Mouse (Mus musculus): ENCODE measurements around the gene Acnat1. TPM values are rescaled to one million over a fixed set of nuclear protein-coding genes. Genes with fewer than 3 reads are reported as not detected.
"Not testable (repeated sequence)": the region's sequence is repeated elsewhere in the genome, so short reads cannot be mapped to it uniquely, and the experiment has no call there.

Acnat1 gene
- polyA plus RNA-seq, 1 experiment from 2014 or later: not detected

GRCm38 (mm10) chr4:49451848-49452551 is 21.7 kb downstream of the Acnat1 start:
- no peak overlapping the region for H3K4me2 ChIP-seq
- ATAC-seq (ENCODE audit: insufficient number of reproducible peaks, insufficient read depth, low FRiP score, low TSS enrichment, low read depth): no peak
- H3K4me3 ChIP-seq (replicated peaks): no peak overlapping the region
- H3K9ac ChIP-seq (replicated peaks): no peak overlapping the region
- H3K9me3 ChIP-seq: no peaks in the 10 kb centered on the region
- H3K27ac ChIP-seq: no peak overlapping the region
- WGBS: 74% methylated on average over 1 of the region's 1 CpGs
- no peaks in the 10 kb centered on the region for H3K36me3 ChIP-seq
- no peaks in the 10 kb centered on the region for H3K27me3 ChIP-seq
- 0 out of 2 replicates have a peak, but pooled peaks cover 3% of the 10 kb centered on the region for H3K4me1 ChIP-seq (replicated peaks)

GRCm38 (mm10) chr4:49451133-49451847 is 22.4 kb downstream of the Acnat1 start:
- ATAC-seq (ENCODE audit: insufficient number of reproducible peaks, insufficient read depth, low FRiP score, low TSS enrichment, low read depth); H3K4me3 ChIP-seq (replicated peaks); H3K36me3 ChIP-seq; H3K4me2 ChIP-seq; H3K4me1 ChIP-seq (replicated peaks); H3K9me3 ChIP-seq; H3K27me3 ChIP-seq; H3K27ac ChIP-seq; H3K9ac ChIP-seq (replicated peaks): not testable (repeated sequence)
- WGBS: 77% methylated on average over 1 of the region's 1 CpGs

GRCm38 (mm10) chr4:49436968-49437367 is 36.7 kb downstream of the Acnat1 start:
- not testable (repeated sequence) for H3K4me3 ChIP-seq (replicated peaks); H3K9me3 ChIP-seq; H3K4me2 ChIP-seq; H3K27ac ChIP-seq; ATAC-seq (ENCODE audit: insufficient number of reproducible peaks, insufficient read depth, low FRiP score, low TSS enrichment, low read depth); H3K4me1 ChIP-seq (replicated peaks); H3K9ac ChIP-seq (replicated peaks); H3K36me3 ChIP-seq; H3K27me3 ChIP-seq
- WGBS: 91% methylated on average over 3 of the region's 3 CpGs

- not testable (repeated sequence) for H3K9ac ChIP-seq (replicated peaks); ATAC-seq (ENCODE audit: insufficient number of reproducible peaks, insufficient read depth, low FRiP score, low TSS enrichment, low read depth)
Observed at GRCm38 (mm10) chr4:49410151-49410550, 63.6 kb downstream of the Acnat1 start.

GRCm38 (mm10) chr4:49407957-49408356 is 65.8 kb downstream of the Acnat1 start, which contains the start of gene Acnat2:
Gene Acnat2, minus strand, starts transcription at chr4:49408151.
- not testable (repeated sequence) for H3K9me3 ChIP-seq; ATAC-seq (ENCODE audit: insufficient number of reproducible peaks, insufficient read depth, low FRiP score, low TSS enrichment, low read depth)

More at GRCm38 (mm10) chr4:49410151-49410550, 63.6 kb downstream of the Acnat1 start:
- H3K4me1 ChIP-seq (replicated peaks); H3K9me3 ChIP-seq; H3K27ac ChIP-seq; H3K4me3 ChIP-seq (replicated peaks); H3K36me3 ChIP-seq; H3K4me2 ChIP-seq; H3K27me3 ChIP-seq: not testable (repeated sequence)
- WGBS: 78% methylated on average over 2 of the region's 2 CpGs

More at GRCm38 (mm10) chr4:49407957-49408356, 65.8 kb downstream of the Acnat1 start, which contains the start of gene Acnat2:
- not testable (repeated sequence) for H3K4me3 ChIP-seq (replicated peaks); H3K36me3 ChIP-seq; H3K4me2 ChIP-seq; H3K27me3 ChIP-seq; H3K27ac ChIP-seq; H3K9ac ChIP-seq (replicated peaks); H3K4me1 ChIP-seq (replicated peaks)
- 86% methylated on average over 5 of the region's 5 CpGs for WGBS

Other genes starting within 250 kb of the Acnat1 start
- gene Acnat2, start 65.8 kb downstream of the Acnat1 start, polyA plus RNA-seq (2016; fragmentation: Nextera tagmentation; extraction: Ambion mirVana): not detected in 2 replicates
- gene Baat, start 32.6 kb upstream of the Acnat1 start, polyA plus RNA-seq (2016; fragmentation: Nextera tagmentation; extraction: Ambion mirVana): not detected in 2 replicates
- 89.3 and 92.4 TPM in 2 replicates for gene Mrpl50, start 47.2 kb upstream of the Acnat1 start, polyA plus RNA-seq (2016; fragmentation: Nextera tagmentation; extraction: Ambion mirVana)
- 13.6 and 14.3 TPM in 2 replicates for gene Zfp189, start 47.3 kb upstream of the Acnat1 start, polyA plus RNA-seq (2016; fragmentation: Nextera tagmentation; extraction: Ambion mirVana)
- gene Aldob, start 75.6 kb upstream of the Acnat1 start, polyA plus RNA-seq (2016; fragmentation: Nextera tagmentation; extraction: Ambion mirVana): 0.10 TPM in 1 of 2 replicates, not detected in the other
- 16.6 and 20.8 TPM in 2 replicates for gene Tmem246, start 124.0 kb upstream of the Acnat1 start, polyA plus RNA-seq (2016; fragmentation: Nextera tagmentation; extraction: Ambion mirVana)
- gene Rnf20, start 158.1 kb upstream of the Acnat1 start, polyA plus RNA-seq (2016; fragmentation: Nextera tagmentation; extraction: Ambion mirVana): 57.3 and 61.5 TPM in 2 replicates
- gene Ppp3r2, start 208.1 kb upstream of the Acnat1 start, polyA plus RNA-seq (2016; fragmentation: Nextera tagmentation; extraction: Ambion mirVana): 0.11 and 0.12 TPM in 2 replicates

All from limb, embryonic 12.5 days (tissue).